Mouse (Mus musculus) liver, embryonic 14.5 days (tissue): ENCODE measurements around the gene Mast3.

Source experiments
- CTCF ChIP-seq: IDR thresholded peaks from 2 replicates; pipeline ENCODE4 v1.5.1; 2016; ENCODE audit warnings: antibody characterized with exemption, low read depth, control low read depth
- EP300 ChIP-seq: IDR thresholded peaks from 2 replicates; pipeline ENCODE4 v1.6.1; 2016; ENCODE audit warnings: antibody characterized with exemption, low read depth

GRCm38 (mm10) chr8:70758616-70759561, 46.0 kb downstream of the Mast3 start:
- TF ChIP-seq CTCF (no peak), EP300 (no peak)
